Comparison of ENCODE assay signal across 18 mouse cellular contexts in the genomic region with DNA sequence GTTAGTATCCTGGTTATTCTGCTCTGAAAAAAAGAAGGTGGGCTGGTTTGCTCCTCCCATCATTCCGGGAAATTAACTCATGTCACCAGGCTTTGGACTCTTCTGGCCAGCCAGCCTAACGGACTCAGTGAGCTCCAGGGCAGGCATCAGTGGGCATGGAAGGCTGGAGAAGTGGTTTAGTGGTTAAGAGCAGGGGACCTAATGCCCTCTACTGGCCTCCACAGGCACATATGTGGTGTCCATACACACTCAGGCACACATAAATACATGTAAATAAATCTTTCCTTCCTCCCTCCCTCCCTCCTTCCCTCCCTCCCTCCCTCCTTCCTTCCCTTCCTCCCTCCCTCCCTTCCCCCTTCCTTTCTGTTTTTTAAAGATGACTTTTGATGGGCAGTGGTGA. TPM values are rescaled to one million over a fixed set of nuclear protein-coding genes. Genes with fewer than 3 reads are reported as not detected.
A peak's percentile ranks its signal among the peaks of the same experiment; 100 is the strongest.
DNase-seq lines count a peak whose midpoint lies in the region; ATAC-seq and TF ChIP-seq lines count a peak whose summit lies in the region.
"Had no signal": no experiment of that assay in that cellular context is flagged by ENCODE, and none has a peak within 500 bp of the region (broad histone marks: within the 10 kb centered on the region; RNA-seq: fewer than 3 reads in every experiment).

No protein-coding gene starts in this region.

- no peak overlapping the region for H3K9ac ChIP-seq in ES-Bruce4 (ENCODE audit: low read depth, poor library complexity, severe bottlenecking)
- H3K9ac ChIP-seq in liver, embryonic 15.5 days, result no peak overlapping the region
- H3K9ac ChIP-seq: heart, embryonic 13.5 days; midbrain, embryonic 12.5 days had no signal

- no peak for DNase-seq in layer of hippocampus, adult 2 months (ENCODE audit: low spot score in 2 of 2)
- DNase-seq in layer of hippocampus, postnatal 10 days (ENCODE audit: low spot score in 2 of 2), result no peak
- no peak for DNase-seq in left cerebral cortex, adult 9 months (ENCODE audit: low spot score in 2 of 2)
- no peak for DNase-seq in left cerebral cortex, adult 8-10 months (ENCODE audit: low spot score in 2 of 2)
- DNase-seq: adrenal gland, adult 8-10 months; cerebellum, adult 9-11 months; kidney, adult 11 months; kidney, postnatal 36 days; thymus, adult 18-20 months had no signal

- H3K4me3 ChIP-seq in erythroblast, embryonic 14.5 days (replicated peaks), result peak overlapping the region; percentile 40
- H3K4me3 ChIP-seq in layer of hippocampus, adult 2 months, result no peak overlapping the region
- no peak overlapping the region for H3K4me3 ChIP-seq in ES-Bruce4 (ENCODE audit: low read depth, low read length)
- no peak overlapping the region for H3K4me3 ChIP-seq in liver, embryonic 15.5 days (replicated peaks)
- H3K4me3 ChIP-seq: heart, embryonic 13.5 days; hindbrain, embryonic 10.5 days; limb, embryonic 10.5 days; midbrain, embryonic 12.5 days had no signal

- H3K4me1 ChIP-seq in erythroblast, embryonic 14.5 days (ENCODE audit: control insufficient read depth), result peaks cover 49% of the 10 kb centered on the region
- no peaks in the 10 kb centered on the region for H3K4me1 ChIP-seq in ES-Bruce4 (ENCODE audit: control insufficient read depth, insufficient read depth, low read length)
- H3K4me1 ChIP-seq in liver, embryonic 15.5 days (replicated peaks), result peaks cover 33% of the 10 kb centered on the region

- no peaks in the 10 kb centered on the region for H3K36me3 ChIP-seq in erythroblast, embryonic 14.5 days (ENCODE audit: control insufficient read depth)
- H3K36me3 ChIP-seq in ES-Bruce4 (ENCODE audit: control insufficient read depth, insufficient read depth, low read length, poor library complexity, severe bottlenecking), result no peaks in the 10 kb centered on the region
- no peaks in the 10 kb centered on the region for H3K36me3 ChIP-seq in liver, embryonic 15.5 days (replicated peaks)
- H3K36me3 ChIP-seq: G1E; heart, embryonic 13.5 days; hindbrain, embryonic 10.5 days; limb, embryonic 10.5 days; midbrain, embryonic 12.5 days had no signal

- no peak for ATAC-seq in erythroblast, adult 5-6 weeks (replicated peaks; ENCODE audit: low FRiP score, poor library complexity, severe bottlenecking)
- ATAC-seq in liver, embryonic 15.5 days (ENCODE audit: insufficient read depth), result no peak

- H3K4me2 ChIP-seq in liver, embryonic 15.5 days, result peak overlapping the region; percentile 40; the same call in 1 of the 2 replicates
- H3K4me2 ChIP-seq: heart, embryonic 13.5 days; midbrain, embryonic 12.5 days had no signal

- peak; percentile 41 for TF ChIP-seq CTCF in layer of hippocampus, adult 2 months (conservative IDR thresholded peaks at IDR 0.05)
- TF ChIP-seq CTCF in ES-Bruce4 (IDR thresholded peaks at IDR 0.05; ENCODE audit: low read depth, low read length), result peak; percentile 26

- H3K27me3 ChIP-seq in erythroblast, embryonic 14.5 days (ENCODE audit: control insufficient read depth), result peaks cover 10% of the 10 kb centered on the region
- H3K27me3 ChIP-seq in ES-Bruce4 (ENCODE audit: control insufficient read depth, insufficient read depth, low read length, poor library complexity, severe bottlenecking), result no peaks in the 10 kb centered on the region
- H3K27me3 ChIP-seq in liver, embryonic 15.5 days, result peaks cover 6% of the 10 kb centered on the region; the same call in 1 of the 2 replicates
- H3K27me3 ChIP-seq: heart, embryonic 13.5 days; midbrain, embryonic 12.5 days had no signal

- TF ChIP-seq POLR2A in ES-Bruce4 (IDR thresholded peaks at IDR 0.05; ENCODE audit: insufficient read depth, low read length), result no peak

- H3K9me3 ChIP-seq in erythroblast, embryonic 14.5 days (ENCODE audit: control insufficient read depth, low read length), result no peaks in the 10 kb centered on the region
- H3K9me3 ChIP-seq in ES-Bruce4 (replicated peaks; ENCODE audit: control insufficient read depth, insufficient read depth, low read length, poor library complexity, severe bottlenecking), result no peaks in the 10 kb centered on the region
- H3K9me3 ChIP-seq in liver, embryonic 15.5 days (replicated peaks), result no peaks in the 10 kb centered on the region
- H3K9me3 ChIP-seq: G1E; heart, embryonic 13.5 days; hindbrain, embryonic 10.5 days; limb, embryonic 10.5 days; midbrain, embryonic 12.5 days had no signal

- WGBS in liver, embryonic 15.5 days (ENCODE audit: insufficient replicate concordance), result 50% methylated on average over 2 of the region's 2 CpGs

- TF ChIP-seq EP300 in ES-Bruce4 (IDR thresholded peaks at IDR 0.05; ENCODE audit: insufficient read depth, low read depth, low read length), result no peak

- no peak overlapping the region for H3K27ac ChIP-seq in layer of hippocampus, adult 2 months
- no peak overlapping the region for H3K27ac ChIP-seq in ES-Bruce4 (ENCODE audit: insufficient read depth, low read length)
- no peak overlapping the region for H3K27ac ChIP-seq in liver, embryonic 15.5 days (replicated peaks)
- H3K27ac ChIP-seq: heart, embryonic 13.5 days; hindbrain, embryonic 10.5 days; limb, embryonic 10.5 days; midbrain, embryonic 12.5 days had no signal

RNA-seq across cellular contexts. Expression of a gene that starts 3.7 kb away (rescaled TPM):
- polyA plus RNA-seq in erythroblast, embryonic 14.5 days (2012), result 0.56 and 0.65 TPM in 2 replicates
- total RNA-seq in erythroblast, adult 5-6 weeks (2015; ENCODE audit: low replicate concordance), result 17.6 and 20.4 TPM in 2 replicates
- total RNA-seq in erythroblast, adult 5-6 weeks (2017; ENCODE audit: low replicate concordance), result 17.0 and 18.7 TPM in 2 replicates
- total RNA-seq in layer of hippocampus, adult 2 months (2021), result 10 to 100 TPM; 37.6 to 40.5 TPM
- total RNA-seq in layer of hippocampus, postnatal 10 days (2021), result 10 to 100 TPM; 68.7 to 70.2 TPM
- 65.4 and 69.3 TPM in 2 replicates for polyA plus RNA-seq in ES-Bruce4 (2011; ENCODE audit: insufficient read depth, insufficient read length, low read depth, missing spikeins)
- polyA plus RNA-seq in liver, embryonic 15.5 days (2015; fragmentation: Nextera tagmentation; extraction: Ambion mirVana), result 23.7 and 28.9 TPM in 2 replicates
- 10 to 100 TPM; 43.9 to 54.9 (median 50.5) TPM for total RNA-seq in left cerebral cortex, adult 8-10 months (2022)

RNA-seq across cellular contexts. Expression of a gene that starts 47.9 kb away (rescaled TPM):
- not detected in 2 replicates for polyA plus RNA-seq in erythroblast, embryonic 14.5 days (2012)
- not detected in 2 replicates for total RNA-seq in erythroblast, adult 5-6 weeks (2015; ENCODE audit: low replicate concordance)
- not detected in 2 replicates for total RNA-seq in erythroblast, adult 5-6 weeks (2017; ENCODE audit: low replicate concordance)
- 100 to 1,000 TPM; 376 to 380 TPM for total RNA-seq in layer of hippocampus, adult 2 months (2021)
- 100 to 1,000 TPM; 437 to 472 TPM for total RNA-seq in layer of hippocampus, postnatal 10 days (2021)
- polyA plus RNA-seq in ES-Bruce4 (2011; ENCODE audit: insufficient read depth, insufficient read length, low read depth, missing spikeins), result 7.3 and 8.9 TPM in 2 replicates
- 0.32 and 0.54 TPM in 2 replicates for polyA plus RNA-seq in liver, embryonic 15.5 days (2015; fragmentation: Nextera tagmentation; extraction: Ambion mirVana)
- 100 to 1,000 TPM; 327 to 364 (median 350) TPM for total RNA-seq in left cerebral cortex, adult 8-10 months (2022)
- polyA plus RNA-seq: G1E had no signal

Comparison
In these comparisons a context has a peak if more than half of its experiments do, and no peak if none do; other contexts are left out.
1. RNA of a gene that starts 47.9 kb away (total RNA-seq): 437 to 472 TPM in layer of hippocampus, postnatal 10 days, 376 to 380 TPM in layer of hippocampus, adult 2 months and 327 to 364 TPM in left cerebral cortex, adult 8-10 months; not detected in erythroblast, adult 5-6 weeks; every median in the first group is over 100 times any median in the second.